Mouse (Mus musculus): Measurements from ENCODE around the gene Alox8. TPM values are rescaled to one million over a fixed set of nuclear protein-coding genes. Genes with fewer than 3 reads are reported as not detected.

Gene Alox8
- polyA plus RNA-seq, 1 experiment, result not detected

DNA sequence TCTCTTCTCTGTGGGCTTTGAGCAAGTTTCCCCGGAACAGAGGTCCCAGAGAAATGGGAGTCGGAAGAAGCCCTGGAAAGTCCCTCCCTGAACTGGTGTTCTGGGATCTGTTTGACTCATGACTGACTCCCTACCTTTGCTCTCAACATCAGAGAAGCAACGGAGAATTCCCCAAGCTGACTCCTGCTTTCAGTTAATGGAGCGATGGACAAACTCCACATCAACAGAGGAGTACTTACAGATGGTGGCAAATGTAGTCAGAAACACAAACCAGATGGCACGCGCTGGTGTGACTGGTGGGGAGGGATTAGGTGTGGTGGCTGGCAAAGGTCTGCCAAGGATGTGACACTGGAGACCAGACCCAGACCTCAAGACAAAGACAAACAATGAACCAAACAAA, 46.6 kb downstream of the Alox8 start:
- Histone ChIP-seq H3K4me1 (ENCODE audit: control insufficient read depth, insufficient read depth, insufficient read length, low read length) (no peaks in the 10 kb centered on the region), H3K27ac (replicated peaks; ENCODE audit: low read depth, low read length) (no peak overlapping the region), H3K4me3 (ENCODE audit: insufficient read depth, low read depth, low read length) (no peak overlapping the region)

DNA sequence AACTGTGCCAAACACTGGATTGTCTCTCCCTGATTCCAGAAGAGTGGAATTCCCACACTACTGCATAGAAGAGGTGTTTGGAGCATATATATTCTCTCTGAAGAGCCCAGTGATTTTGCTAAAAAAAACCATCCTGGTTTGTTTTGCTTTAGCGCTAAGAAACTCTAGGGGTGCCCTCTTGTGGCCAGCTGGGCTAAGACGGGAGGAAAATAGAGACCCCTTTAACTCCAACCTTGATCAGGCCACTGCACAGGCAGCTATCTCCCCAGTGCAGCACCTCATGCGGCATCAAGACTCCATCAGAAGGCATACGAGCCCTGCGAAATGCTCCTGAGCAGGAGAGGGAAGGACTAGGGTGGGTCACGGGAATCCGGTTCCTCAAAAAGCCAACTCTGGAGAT, 47.2 kb downstream of the Alox8 start:
- no peak overlapping the region for H3K27ac ChIP-seq (replicated peaks; ENCODE audit: low read depth, low read length)
- no peaks in the 10 kb centered on the region for H3K4me1 ChIP-seq (ENCODE audit: control insufficient read depth, insufficient read depth, insufficient read length, low read length)
- no peak overlapping the region for H3K4me3 ChIP-seq (ENCODE audit: insufficient read depth, low read depth, low read length)

DNA sequence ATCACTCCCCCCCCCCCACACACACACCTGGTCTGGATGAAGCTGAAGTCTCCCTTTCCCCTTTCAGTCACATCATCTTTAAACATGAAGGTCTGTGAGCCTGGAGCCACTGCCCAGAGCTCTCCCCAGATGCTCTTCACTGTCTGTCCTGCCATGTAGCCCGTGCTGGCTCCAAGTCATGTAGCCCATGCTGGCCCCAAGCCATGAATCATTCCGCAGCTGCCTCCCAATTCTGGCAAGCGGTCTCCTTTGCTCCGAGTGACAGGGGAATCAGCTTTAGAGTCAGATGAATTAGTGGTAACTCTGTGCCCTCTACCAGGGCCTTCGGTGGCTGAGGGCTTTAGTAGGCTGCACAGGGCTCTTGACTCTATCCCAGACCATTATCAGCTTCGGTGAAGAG, 47.9 kb downstream of the Alox8 start:
- Histone ChIP-seq H3K4me1 (ENCODE audit: control insufficient read depth, insufficient read depth, insufficient read length, low read length) (no peaks in the 10 kb centered on the region), H3K27ac (replicated peaks; ENCODE audit: low read depth, low read length) (no peak overlapping the region), H3K4me3 (ENCODE audit: insufficient read depth, low read depth, low read length) (no peak overlapping the region)

DNA sequence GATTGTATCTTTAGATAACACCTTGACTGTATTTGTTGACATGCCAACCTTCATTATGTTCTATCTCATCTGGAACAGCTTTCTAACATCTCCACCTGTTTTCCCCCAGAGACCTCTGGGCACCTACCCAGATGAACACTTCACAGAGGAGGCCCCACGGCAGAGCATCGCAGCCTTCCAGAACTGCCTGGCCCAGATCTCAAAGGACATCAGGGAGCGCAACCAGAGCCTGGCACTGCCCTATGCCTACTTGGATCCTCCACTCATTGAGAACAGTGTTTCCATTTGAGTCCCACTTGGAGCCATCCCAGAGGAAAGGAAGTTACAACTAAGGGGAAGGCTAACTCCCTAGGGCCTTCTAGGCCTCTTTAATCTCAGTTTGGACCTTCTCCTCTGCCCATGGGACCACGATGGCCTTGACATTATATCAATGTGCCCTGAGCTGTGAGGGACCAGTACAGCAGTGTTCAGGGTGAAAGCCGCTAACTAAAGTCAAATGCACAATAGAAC, 49.1 kb downstream of the Alox8 start:
- Histone ChIP-seq H3K4me3 (ENCODE audit: insufficient read depth, low read depth, low read length) (no peak overlapping the region), H3K27ac (replicated peaks; ENCODE audit: low read depth, low read length) (no peak overlapping the region), H3K4me1 (ENCODE audit: control insufficient read depth, insufficient read depth, insufficient read length, low read length) (no peaks in the 10 kb centered on the region)

DNA sequence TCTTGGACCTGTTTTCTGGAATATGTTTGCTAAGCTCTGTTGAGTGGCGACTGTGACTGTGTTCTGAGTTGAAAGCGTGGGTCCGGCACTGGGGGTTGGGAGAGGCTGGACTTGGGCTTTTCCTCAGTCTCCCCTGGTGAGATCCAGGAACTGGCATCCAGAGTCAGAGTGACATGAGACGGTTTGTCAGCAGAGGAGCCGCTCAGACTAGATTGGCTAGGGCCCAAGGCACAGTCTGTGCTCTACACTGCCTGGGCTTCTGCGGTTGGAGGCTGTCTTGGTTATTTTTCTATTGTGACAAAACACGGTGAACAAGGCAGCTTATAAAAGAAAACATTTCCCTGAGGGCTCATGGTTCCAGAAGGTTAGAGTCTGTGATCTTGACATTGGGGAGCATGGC, 50.1 kb downstream of the Alox8 start:
- no peak overlapping the region for H3K27ac ChIP-seq (replicated peaks; ENCODE audit: low read depth, low read length)

DNA sequence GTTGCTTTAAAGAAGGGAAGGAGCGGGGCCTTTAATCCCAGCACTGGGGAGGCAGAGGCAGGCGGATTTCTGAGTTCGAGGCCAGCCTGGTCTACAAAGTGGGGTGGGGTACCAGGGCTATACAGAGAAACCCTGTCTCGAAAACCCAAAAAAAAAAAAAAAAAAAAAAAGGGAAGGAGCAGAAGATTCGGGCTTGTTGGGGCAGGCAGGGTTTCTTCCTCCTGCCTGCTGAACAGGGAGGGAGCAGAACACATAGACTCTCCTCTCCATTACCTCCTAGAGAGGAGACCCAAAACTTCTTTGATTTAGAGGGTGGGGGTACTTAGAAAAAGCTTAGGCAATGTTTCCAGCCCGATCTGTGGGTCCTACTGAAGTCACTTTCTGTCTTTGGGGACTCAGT, 62.3 kb downstream of the Alox8 start:
- no peak overlapping the region for H3K4me3 ChIP-seq (ENCODE audit: insufficient read depth, low read depth, low read length)
- H3K4me1 ChIP-seq (ENCODE audit: control insufficient read depth, insufficient read depth, insufficient read length, low read length), result peaks cover 3% of the 10 kb centered on the region; the same call in 1 of the 2 replicates
- H3K27ac ChIP-seq (replicated peaks; ENCODE audit: low read depth, low read length), result no peak overlapping the region

More for the DNA sequence above, 50.1 kb downstream of the Alox8 start:
- Histone ChIP-seq H3K4me1 (ENCODE audit: control insufficient read depth, insufficient read depth, insufficient read length, low read length) (no peaks in the 10 kb centered on the region), H3K4me3 (ENCODE audit: insufficient read depth, low read depth, low read length) (no peak overlapping the region)

DNA sequence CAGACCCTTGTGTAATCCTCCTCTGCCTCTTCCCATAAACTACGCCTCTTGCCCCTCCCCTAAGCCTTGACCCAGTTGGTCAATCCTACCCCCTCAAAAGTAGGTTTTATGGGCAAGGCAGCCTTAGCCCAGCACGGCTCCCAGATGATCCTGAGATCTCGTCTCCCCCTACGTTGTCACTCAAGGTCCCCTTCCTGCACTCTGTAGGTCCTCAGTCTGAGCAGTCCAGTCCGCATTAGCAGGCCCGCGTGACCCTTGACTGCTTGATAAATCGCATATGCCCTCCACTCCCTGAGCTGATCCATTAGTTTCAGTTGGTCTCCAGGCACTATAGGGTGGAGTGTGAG, 63.0 kb downstream of the Alox8 start:
- peak overlapping the region; percentile 50 for H3K4me3 ChIP-seq (ENCODE audit: insufficient read depth, low read depth, low read length)
- peaks cover 3% of the 10 kb centered on the region; the same call in 1 of the 2 replicates for H3K4me1 ChIP-seq (ENCODE audit: control insufficient read depth, insufficient read depth, insufficient read length, low read length)
- no peak overlapping the region for H3K27ac ChIP-seq (replicated peaks; ENCODE audit: low read depth, low read length)

Other genes starting within 250 kb of the Alox8 start
- gene Arhgef15, start 240.4 kb downstream of the Alox8 start, polyA plus RNA-seq (2012; ENCODE audit: insufficient read depth, insufficient read length, missing spikeins), result 7.1 and 19.0 TPM in 2 replicates
- 170 and 220 TPM in 2 replicates for gene Slc25a35, start 229.7 kb downstream of the Alox8 start, polyA plus RNA-seq (2012; ENCODE audit: insufficient read depth, insufficient read length, missing spikeins)
- gene Rangrf, start 222.7 kb downstream of the Alox8 start, polyA plus RNA-seq (2012; ENCODE audit: insufficient read depth, insufficient read length, missing spikeins), result 9.0 and 12.7 TPM in 2 replicates
- 7.8 and 11.1 TPM in 2 replicates for gene Pfas, start 189.4 kb downstream of the Alox8 start, polyA plus RNA-seq (2012; ENCODE audit: insufficient read depth, insufficient read length, missing spikeins)
- gene Ctc1, start 181.9 kb downstream of the Alox8 start, polyA plus RNA-seq (2012; ENCODE audit: insufficient read depth, insufficient read length, missing spikeins), result 6.2 and 11.8 TPM in 2 replicates
- gene Aurkb, start 152.2 kb downstream of the Alox8 start, polyA plus RNA-seq (2012; ENCODE audit: insufficient read depth, insufficient read length, missing spikeins), result 0.79 TPM in 1 of 2 replicates, not detected in the other
- 8.1 and 8.3 TPM in 2 replicates for gene Borcs6, start 138.1 kb downstream of the Alox8 start, polyA plus RNA-seq (2012; ENCODE audit: insufficient read depth, insufficient read length, missing spikeins)
- 2.5 and 4.6 TPM in 2 replicates for gene Tmem107, start 127.0 kb downstream of the Alox8 start, polyA plus RNA-seq (2012; ENCODE audit: insufficient read depth, insufficient read length, missing spikeins)
- 42.0 and 54.9 TPM in 2 replicates for gene Vamp2, start 109.4 kb downstream of the Alox8 start, polyA plus RNA-seq (2012; ENCODE audit: insufficient read depth, insufficient read length, missing spikeins)
- 7.9 and 15.6 TPM in 2 replicates for gene Per1, start 102.6 kb downstream of the Alox8 start, polyA plus RNA-seq (2012; ENCODE audit: insufficient read depth, insufficient read length, missing spikeins)
- gene Hes7, start 77.4 kb downstream of the Alox8 start, polyA plus RNA-seq (2012; ENCODE audit: insufficient read depth, insufficient read length, missing spikeins), result not detected in 2 replicates
- gene 9130213A22Rik, start 75.3 kb downstream of the Alox8 start, polyA plus RNA-seq (2012; ENCODE audit: insufficient read depth, insufficient read length, missing spikeins), result 0.87 TPM in 1 of 2 replicates, not detected in the other
- gene Aloxe3, start 71.9 kb downstream of the Alox8 start, polyA plus RNA-seq (2012; ENCODE audit: insufficient read depth, insufficient read length, missing spikeins), result not detected in 2 replicates
- not detected in 2 replicates for gene Alox12b, start 40.9 kb downstream of the Alox8 start, polyA plus RNA-seq (2012; ENCODE audit: insufficient read depth, insufficient read length, missing spikeins)
- not detected in 2 replicates for gene Gucy2e, start 39.2 kb upstream of the Alox8 start, polyA plus RNA-seq (2012; ENCODE audit: insufficient read depth, insufficient read length, missing spikeins)
- gene Cntrob, start 125.9 kb upstream of the Alox8 start, polyA plus RNA-seq (2012; ENCODE audit: insufficient read depth, insufficient read length, missing spikeins), result 4.5 and 5.6 TPM in 2 replicates
- 93.3 and 94.0 TPM in 2 replicates for gene Trappc1, start 126.1 kb upstream of the Alox8 start, polyA plus RNA-seq (2012; ENCODE audit: insufficient read depth, insufficient read length, missing spikeins)
- 1.2 and 1.6 TPM in 2 replicates for gene Kcnab3, start 128.4 kb upstream of the Alox8 start, polyA plus RNA-seq (2012; ENCODE audit: insufficient read depth, insufficient read length, missing spikeins)
- 2.8 TPM in 1 of 2 replicates, not detected in the other for gene Rnf227, start 142.6 kb upstream of the Alox8 start, polyA plus RNA-seq (2012; ENCODE audit: insufficient read depth, insufficient read length, missing spikeins)
- gene Chd3, start 171.6 kb upstream of the Alox8 start, polyA plus RNA-seq (2012; ENCODE audit: insufficient read depth, insufficient read length, missing spikeins), result 19.4 and 27.0 TPM in 2 replicates
- gene Naa38, start 197.6 kb upstream of the Alox8 start, polyA plus RNA-seq (2012; ENCODE audit: insufficient read depth, insufficient read length, missing spikeins), result 249 and 290 TPM in 2 replicates
- 16.1 and 18.9 TPM in 2 replicates for gene Cyb5d1, start 197.8 kb upstream of the Alox8 start, polyA plus RNA-seq (2012; ENCODE audit: insufficient read depth, insufficient read length, missing spikeins)
- gene Tmem88, start 200.4 kb upstream of the Alox8 start, polyA plus RNA-seq (2012; ENCODE audit: insufficient read depth, insufficient read length, missing spikeins), result 4.1 and 8.3 TPM in 2 replicates
- gene Kdm6b, start 215.8 kb upstream of the Alox8 start, polyA plus RNA-seq (2012; ENCODE audit: insufficient read depth, insufficient read length, missing spikeins), result 13.9 and 16.9 TPM in 2 replicates